Mouse (Mus musculus) liver, postnatal 0 days (tissue): Measurements from ENCODE around the gene Rag2. TPM values are rescaled to one million over a fixed set of nuclear protein-coding genes. Genes with fewer than 3 reads are reported as not detected.

Experiments used
- ATAC-seq: fragments of 200-750 bp; cut with Nextera tagmentation; 2 replicates; pipeline ENCODE4 v1.8.0; 2017; ENCODE audit warnings: mild to moderate bottlenecking, moderate library complexity
- DNase-seq: peaks from one replicate; pipeline ENCODE4 v3.0.0-alpha.2; 2016
- H3K27ac ChIP-seq: fragments of 300-500 bp; sonication (generic); 2 replicates; pipeline ENCODE4 v1.5.1; 2014; ENCODE audit warnings: antibody characterized with exemption, moderate library complexity, mild to moderate bottlenecking, low read depth
- H3K27me3 ChIP-seq: fragments of 300-500 bp; sonication (generic); 2 replicates; pipeline ENCODE4 v1.6.1; 2014; ENCODE audit warnings: low read length, control low read depth, mixed read lengths; ENCODE audit not compliant: insufficient read depth
- H3K36me3 ChIP-seq: fragments of 300-500 bp; sonication (generic); replicated peaks from 2 replicates; pipeline ENCODE4 v1.6.1; 2014; ENCODE audit warnings: mild to moderate bottlenecking, control low read depth, low read length, moderate library complexity, mixed read lengths; ENCODE audit not compliant: insufficient read depth
- H3K4me1 ChIP-seq: fragments of 300-500 bp; sonication (generic); 2 replicates; pipeline ENCODE4 v1.6.1; 2014; ENCODE audit warnings: antibody characterized with exemption, mild to moderate bottlenecking, control low read depth; ENCODE audit not compliant: insufficient read depth
- H3K4me2 ChIP-seq: fragments of 300-500 bp; sonication (generic); 2 replicates; pipeline ENCODE4 v1.6.1; 2014; ENCODE audit warnings: low read depth, mild to moderate bottlenecking, low read length, moderate library complexity, mixed read lengths
- H3K4me3 ChIP-seq: fragments of 300-500 bp; sonication (generic); 2 replicates; pipeline ENCODE4 v1.5.1; 2014; ENCODE audit warnings: low read depth, low read length
- H3K9ac ChIP-seq: fragments of 300-500 bp; sonication (generic); replicated peaks from 2 replicates; pipeline ENCODE4 v1.6.1; 2014; ENCODE audit warnings: mild to moderate bottlenecking, moderate library complexity
- H3K9me3 ChIP-seq: fragments of 300-500 bp; sonication (generic); 2 replicates; pipeline ENCODE4 v1.6.1; 2016; ENCODE audit warnings: mild to moderate bottlenecking, control low read depth, low read length, mixed read lengths
- CTCF ChIP-seq: sonication (generic); IDR thresholded peaks from 2 replicates; pipeline ENCODE4 v1.5.1; 2016; ENCODE audit warnings: antibody characterized with exemption, low read depth
- EP300 ChIP-seq: IDR thresholded peaks from 2 replicates; pipeline ENCODE4 v1.6.1; 2016; ENCODE audit warnings: antibody characterized with exemption, low read depth, mild to moderate bottlenecking
- WGBS: fragments of 180-500 bp; shearing (Covaris S2); extraction: QIAGEN DNeasy Blood & Tissue Kit; methylation state at CpG from one replicate; pipeline ENCODE4 v1.1.7; 2014; ENCODE audit not compliant: insufficient replicate concordance; 5-methylcytosine and 5-hydroxymethylcytosine counted together
- polyA plus RNA-seq: library from polyadenylated mRNA; unstranded; fragments of >200 nt; fragmentation: Nextera tagmentation; extraction: Ambion mirVana; gene quantifications from 2 replicates; pipeline ENCODE4 v1.2.1, GENCODE M21; 2015

The Rag2 gene
- polyA plus RNA-seq, 1 experiment from 2014 or later: 1.1 TPM

DNA sequence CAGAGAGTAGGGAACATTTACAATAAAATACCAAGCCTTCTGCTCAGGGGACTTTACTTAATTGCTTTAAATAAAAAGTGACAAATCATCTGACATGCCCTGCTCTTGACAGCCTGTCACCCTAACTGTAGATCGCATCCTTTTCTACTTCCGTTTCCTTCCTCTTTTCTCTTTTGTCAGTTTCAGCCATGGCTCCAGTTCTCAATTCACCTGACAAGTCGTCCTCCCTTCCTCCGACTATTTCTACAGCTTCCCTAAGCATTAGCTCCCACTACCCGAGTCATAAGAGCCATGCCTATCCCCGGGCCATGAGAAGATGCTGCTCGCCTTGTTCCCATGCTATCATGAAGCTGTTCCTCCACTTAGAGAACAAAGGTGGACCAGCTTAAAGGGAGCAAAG, 2.9 kb upstream of the Rag2 start:
- H3K9me3 ChIP-seq: no peaks in the 10 kb centered on the region
- no peaks in the 10 kb centered on the region for H3K27me3 ChIP-seq
- DNase-seq (no peak), ATAC-seq (no peak)
- H3K4me1 ChIP-seq: 0 out of 2 replicates have a peak, but pooled peaks cover 2% of the 10 kb centered on the region
- WGBS: 23% methylated on average over 7 of the region's 7 CpGs
- H3K27ac ChIP-seq: no peak overlapping the region
- H3K4me2 ChIP-seq: no peak overlapping the region
- no peak overlapping the region for H3K9ac ChIP-seq
- no peak for TF ChIP-seq EP300
- no peak for TF ChIP-seq CTCF
- no peak overlapping the region for H3K4me3 ChIP-seq
- H3K36me3 ChIP-seq: no peaks in the 10 kb centered on the region

DNA sequence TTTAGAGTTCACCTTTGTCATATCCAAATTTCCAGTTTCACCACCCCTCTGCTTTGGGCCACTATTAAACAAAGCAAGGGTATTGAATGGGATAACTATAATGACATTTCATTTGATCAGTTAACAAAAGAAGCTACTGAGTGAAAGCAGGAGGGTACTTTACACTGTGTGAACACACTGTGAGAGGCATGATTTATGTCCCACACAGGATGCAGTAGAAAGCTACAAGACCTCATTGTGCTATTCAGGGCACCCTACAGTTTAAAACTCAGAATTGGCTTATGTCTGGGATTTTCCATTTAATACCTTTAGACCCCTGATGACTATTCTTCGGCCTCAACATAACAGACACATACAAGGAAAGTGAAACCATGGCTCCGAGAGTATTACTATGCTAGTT, 1.5 kb upstream of the Rag2 start:
- peaks cover 2% of the 10 kb centered on the region; the same call in 1 of the 2 replicates for H3K4me1 ChIP-seq
- no peak for DNase-seq
- H3K36me3 ChIP-seq: no peaks in the 10 kb centered on the region
- H3K9me3 ChIP-seq: no peaks in the 10 kb centered on the region
- H3K27ac ChIP-seq: no peak overlapping the region
- no peak overlapping the region for H3K4me3 ChIP-seq
- TF ChIP-seq CTCF: no peak
- no peaks in the 10 kb centered on the region for H3K27me3 ChIP-seq
- no peak overlapping the region for H3K9ac ChIP-seq
- 55% methylated on average over 2 of the region's 2 CpGs for WGBS
- no peak for ATAC-seq
- 0 out of 2 replicates have a peak overlapping the region, but pooled peaks have one; percentile 22 for H3K4me2 ChIP-seq

DNA sequence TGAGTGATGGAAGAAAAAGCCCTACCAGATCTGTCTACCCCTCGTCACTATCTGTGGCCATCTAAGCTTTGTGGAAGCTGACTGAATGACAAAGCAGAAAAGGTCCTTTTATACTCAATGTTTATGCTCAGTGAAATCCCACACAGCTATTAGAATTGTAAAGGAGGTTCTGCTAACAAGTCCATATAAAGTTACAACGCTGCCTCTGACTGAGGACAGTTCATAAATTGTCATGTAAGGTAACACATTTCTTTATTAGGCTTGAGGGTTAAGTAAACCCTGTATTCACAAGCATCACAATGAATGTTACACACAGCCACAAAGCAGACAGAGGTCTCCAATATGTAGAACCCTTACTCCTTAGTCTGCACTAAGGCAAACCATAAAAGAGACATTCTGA, 507 bp upstream of the Rag2 start:
- ATAC-seq: no peak

DNA sequence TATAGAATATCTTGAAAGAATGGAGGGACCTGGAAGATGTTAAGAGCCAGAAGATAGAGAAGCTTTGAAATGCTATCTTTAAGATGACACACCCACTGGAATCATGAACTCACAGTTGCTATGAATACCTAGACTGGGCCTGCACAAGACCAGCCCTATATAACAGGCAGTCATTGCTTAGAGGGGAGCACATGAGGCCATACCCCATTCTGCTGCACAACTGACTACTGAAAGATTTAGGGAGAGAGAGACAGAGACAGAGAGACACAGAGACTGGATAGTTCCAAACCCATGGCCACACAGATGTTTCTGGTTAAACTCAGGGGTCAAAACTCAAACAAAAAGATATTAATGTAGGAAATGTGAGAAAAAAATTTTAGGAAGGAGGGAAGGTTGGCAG, 2.7 kb downstream of the Rag2 start:
- DNase-seq: no peak
- Histone ChIP-seq H3K9ac (no peak overlapping the region), H3K4me1 (no peaks in the 10 kb centered on the region; the same call in 1 of the 2 replicates), H3K36me3 (no peaks in the 10 kb centered on the region), H3K27me3 (no peaks in the 10 kb centered on the region), H3K27ac (no peak overlapping the region), H3K4me2 (no peak overlapping the region), H3K9me3 (no peaks in the 10 kb centered on the region), H3K4me3 (no peak overlapping the region)
- no peak for ATAC-seq
- no peak for TF ChIP-seq CTCF
- TF ChIP-seq EP300: no peak

More for the DNA sequence above, 507 bp upstream of the Rag2 start:
- no peaks in the 10 kb centered on the region for H3K36me3 ChIP-seq
- H3K27me3 ChIP-seq: no peaks in the 10 kb centered on the region
- no peak overlapping the region for H3K4me3 ChIP-seq
- no peak overlapping the region for H3K9ac ChIP-seq
- 53% methylated on average over 2 of the region's 2 CpGs for WGBS
- TF ChIP-seq CTCF: no peak
- TF ChIP-seq EP300: no peak
- H3K27ac ChIP-seq: no peak overlapping the region
- DNase-seq: no peak
- no peaks in the 10 kb centered on the region for H3K9me3 ChIP-seq
- H3K4me2 ChIP-seq: no peak overlapping the region
- H3K4me1 ChIP-seq: peaks cover 2% of the 10 kb centered on the region; the same call in 1 of the 2 replicates

DNA sequence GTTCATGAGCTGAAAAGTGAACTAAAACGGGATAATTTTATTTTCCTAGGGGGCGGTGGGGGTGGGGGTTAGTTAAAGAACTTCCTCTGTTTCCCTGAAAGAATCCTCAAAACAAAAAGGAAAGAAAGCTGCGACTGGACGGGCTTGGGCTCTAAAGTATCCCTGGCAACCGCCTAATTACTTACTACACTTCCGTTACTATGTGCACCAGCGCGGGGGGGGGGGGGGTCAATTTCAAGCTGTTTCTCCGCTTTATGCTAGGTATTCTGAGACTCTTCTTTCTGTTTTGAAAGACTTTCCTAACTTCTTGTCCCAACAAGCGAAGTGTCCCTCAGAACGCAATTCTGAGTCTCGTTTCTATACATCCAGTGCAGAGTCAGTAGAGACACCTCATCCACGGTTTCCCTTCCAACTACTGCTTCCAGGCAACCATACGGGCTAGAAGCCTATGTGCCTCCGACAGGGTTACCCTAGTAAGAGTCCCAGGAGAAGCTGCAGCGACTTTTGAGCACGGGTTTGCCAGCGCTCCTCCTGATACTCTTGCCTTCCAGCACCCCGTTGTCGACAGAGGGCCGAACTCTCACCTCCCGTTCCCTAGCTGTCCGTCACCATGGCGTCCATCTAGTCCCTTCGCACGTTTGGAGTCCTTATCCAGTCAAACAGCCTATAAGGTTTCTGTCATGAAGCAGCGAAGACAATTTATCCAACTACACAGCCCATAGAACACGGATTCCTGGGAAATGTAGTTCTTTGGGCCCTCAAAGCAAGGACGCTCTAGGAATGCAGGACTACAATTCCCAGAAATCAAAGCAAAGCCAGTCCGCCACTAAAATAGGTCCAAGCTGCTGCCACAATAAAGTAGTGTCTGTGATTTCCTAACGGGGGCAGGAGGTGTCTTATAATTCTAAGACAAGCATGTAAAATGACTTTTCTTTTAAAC, 4.0 kb downstream of the Rag2 start:
- no peaks in the 10 kb centered on the region; the same call in 1 of the 2 replicates for H3K4me1 ChIP-seq
- H3K4me3 ChIP-seq: peak overlapping the region; percentile 55
- no peaks in the 10 kb centered on the region for H3K27me3 ChIP-seq
- H3K36me3 ChIP-seq: no peaks in the 10 kb centered on the region
- TF ChIP-seq CTCF (no peak), EP300 (no peak)
- peak overlapping the region; percentile 74 for H3K4me2 ChIP-seq
- 5% methylated on average over 31 of the region's 31 CpGs for WGBS
- peak overlapping the region; percentile 50 for H3K9ac ChIP-seq
- H3K27ac ChIP-seq: peak overlapping the region; percentile 49
- DNase-seq: peak; percentile 69
- peak; percentile 100 for ATAC-seq
- no peaks in the 10 kb centered on the region for H3K9me3 ChIP-seq

DNA sequence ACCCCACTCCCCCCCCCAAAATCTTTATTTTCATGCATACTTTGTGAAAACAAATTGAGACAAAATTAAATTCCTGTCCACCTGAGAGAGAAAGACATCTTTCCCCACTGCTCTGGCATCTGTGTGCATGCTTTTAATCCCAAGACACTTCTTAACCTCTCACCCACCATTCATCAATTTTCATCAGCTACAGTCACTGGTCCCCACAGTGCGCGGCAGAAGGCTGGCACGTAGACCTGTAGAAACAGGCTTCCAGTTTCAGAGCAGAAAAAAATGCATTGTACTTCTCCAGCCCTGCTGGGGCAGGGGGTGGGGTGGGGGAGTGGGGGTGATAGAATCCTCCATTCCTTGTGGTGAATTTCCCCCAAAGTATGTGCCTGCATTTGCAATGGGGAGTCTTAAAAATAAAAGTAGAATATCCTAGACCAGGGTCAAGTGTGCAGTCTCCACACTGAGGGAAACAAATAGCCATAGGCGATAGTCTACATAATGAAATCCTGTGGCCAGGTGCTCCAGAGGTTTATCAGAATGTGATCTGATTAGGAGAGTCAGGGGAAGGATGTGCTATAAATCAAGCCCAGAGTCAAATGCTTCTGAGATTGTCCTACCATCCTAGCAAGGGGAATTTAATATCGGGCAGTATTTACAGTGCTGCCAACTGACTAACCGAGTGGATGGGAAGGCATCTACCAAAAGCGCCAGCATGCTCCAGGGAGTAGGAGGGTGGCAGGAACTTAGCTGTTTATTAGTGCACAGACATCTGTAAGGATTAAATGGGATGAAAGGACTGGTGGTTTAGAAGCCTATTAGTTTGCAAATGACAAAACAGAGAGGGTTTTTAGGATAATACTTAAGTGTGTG, 14.7 kb downstream of the Rag2 start:
- DNase-seq: no peak
- Histone ChIP-seq H3K4me2 (no peak overlapping the region), H3K36me3 (no peaks in the 10 kb centered on the region), H3K9ac (no peak overlapping the region), H3K9me3 (no peaks in the 10 kb centered on the region), H3K27ac (no peak overlapping the region), H3K4me3 (no peak overlapping the region), H3K4me1 (no peaks in the 10 kb centered on the region), H3K27me3 (no peaks in the 10 kb centered on the region)
- TF ChIP-seq CTCF: no peak
- 73% methylated on average over 7 of the region's 7 CpGs for WGBS
- ATAC-seq: no peak
